Mouse (Mus musculus) liver, postnatal 0 days (tissue): ENCODE data around the gene Olfr469.

Experiments used
- CTCF ChIP-seq: sonication (generic); IDR thresholded peaks from 2 replicates; pipeline ENCODE4 v1.5.1; 2016; ENCODE audit warnings: antibody characterized with exemption, low read depth
- EP300 ChIP-seq: IDR thresholded peaks from 2 replicates; pipeline ENCODE4 v1.6.1; 2016; ENCODE audit warnings: antibody characterized with exemption, low read depth, mild to moderate bottlenecking

GRCm38 (mm10) chr7:107811963-107812362 is 13.4 kb downstream of the Olfr469 start, which contains the start of gene Olfr467:
- TF ChIP-seq CTCF (no peak), EP300 (no peak)
